Mouse (Mus musculus) brain, embryonic 14.5 days (tissue): Measurements from ENCODE around the gene Slc50a1.

ENCODE experiments used
- CTCF ChIP-seq: fragments of 200-500 bp; IDR thresholded peaks from 2 replicates; pipeline ENCODE4 v1.5.1; 2012; ENCODE audit warnings: inconsistent platforms, mild to moderate bottlenecking, moderate library complexity, borderline replicate concordance; ENCODE audit not compliant: insufficient read depth, insufficient read length; ENCODE audit errors: extremely low read depth
- POLR2A ChIP-seq: fragments of 200-500 bp; IDR thresholded peaks from 2 replicates; pipeline ENCODE4 v1.6.1; 2012; ENCODE audit warnings: mild to moderate bottlenecking, inconsistent platforms, borderline replicate concordance; ENCODE audit not compliant: poor library complexity, insufficient read depth, insufficient read length, severe bottlenecking; ENCODE audit errors: extremely low read depth

GRCm38 (mm10) chr3:89237682-89238081 lies 32.7 kb downstream of the Slc50a1 start:
- TF ChIP-seq POLR2A (no peak), CTCF (no peak)
